Mouse (Mus musculus) myocyte (in vitro differentiated cells): ENCODE measurements around the gene Ceacam11. TPM values are rescaled to one million over a fixed set of nuclear protein-coding genes. Genes with fewer than 3 reads are reported as not detected.
"Not testable (repeated sequence)": the region's sequence is repeated elsewhere in the genome, so short reads cannot be mapped to it uniquely, and the experiment has no call there.

Source experiments
- H3K27me3 ChIP-seq: one replicate; pipeline ENCODE4 v1.6.1; 2011; ENCODE audit not compliant: control insufficient read depth, insufficient read depth, insufficient read length
- H3K36me3 ChIP-seq: one replicate; pipeline ENCODE4 v1.6.1; 2011; ENCODE audit not compliant: control insufficient read depth, insufficient read depth
- H3K4me2 ChIP-seq: one replicate; pipeline ENCODE4 v1.6.1; 2011; ENCODE audit warnings: low read depth, control low read depth
- H3K4me3 ChIP-seq: one replicate; pipeline ENCODE4 v1.5.1; 2011; ENCODE audit warnings: mild to moderate bottlenecking, control low read depth, moderate library complexity
- H3K79me2 ChIP-seq: one replicate; pipeline ENCODE4 v1.6.1; 2011; ENCODE audit not compliant: control insufficient read depth, insufficient read depth
- H3ac ChIP-seq: one replicate; pipeline ENCODE4 v1.6.1; 2011; ENCODE audit not compliant: control insufficient read depth, insufficient read length
- CEBPB ChIP-seq: IDR thresholded peaks from 2 replicates; pipeline ENCODE4 v1.6.1; 2011; ENCODE audit warnings: mild to moderate bottlenecking, moderate library complexity; ENCODE audit not compliant: poor library complexity, insufficient read depth, severe bottlenecking
- E2F4 ChIP-seq: IDR thresholded peaks from one replicate; pipeline ENCODE4 v1.6.1; 2011; ENCODE audit warnings: mild to moderate bottlenecking, control low read depth, moderate library complexity; ENCODE audit not compliant: insufficient read depth
- MAX ChIP-seq: IDR thresholded peaks from one replicate; pipeline ENCODE4 v1.6.1; 2011; ENCODE audit warnings: low read depth, mild to moderate bottlenecking, control low read depth
- MYOD1 ChIP-seq, 3 experiments: IDR thresholded peaks; one replicate each; pipeline ENCODE4 v1.6.1; 2011; ENCODE audit warnings: control low read depth in 2 of 3, low read depth in 2 of 3, mild to moderate bottlenecking in 2 of 3, moderate library complexity in 1 of 3; ENCODE audit not compliant: insufficient read length in 2 of 3, control insufficient read depth in 1 of 3
- MYOG ChIP-seq, 3 experiments: IDR thresholded peaks; one replicate each; pipeline ENCODE4 v1.6.1; 2011; ENCODE audit warnings: control low read depth in 2 of 3, low read depth in 2 of 3, mild to moderate bottlenecking in 2 of 3; ENCODE audit not compliant: insufficient read length in 2 of 3, control insufficient read depth in 1 of 3, insufficient read depth in 1 of 3
- POLR2A ChIP-seq: IDR thresholded peaks from one replicate; pipeline ENCODE4 v1.6.1; 2011; ENCODE audit warnings: low read depth, mild to moderate bottlenecking, control low read depth, moderate library complexity; ENCODE audit not compliant: insufficient read length
- POLR2AphosphoS2 ChIP-seq: IDR thresholded peaks from one replicate; pipeline ENCODE4 v1.6.1; 2011; ENCODE audit warnings: low read depth, control low read depth; ENCODE audit not compliant: insufficient read length
- REST ChIP-seq: IDR thresholded peaks from one replicate; pipeline ENCODE4 v1.6.1; 2011; ENCODE audit warnings: mild to moderate bottlenecking, control low read depth, moderate library complexity; ENCODE audit not compliant: insufficient read depth, insufficient read length
- SRF ChIP-seq: IDR thresholded peaks from one replicate; pipeline ENCODE4 v1.6.1; 2011; ENCODE audit warnings: low read depth; ENCODE audit not compliant: control insufficient read depth, insufficient read length
- TCF12 ChIP-seq: IDR thresholded peaks from one replicate; pipeline ENCODE4 v1.6.1; 2011; ENCODE audit warnings: mild to moderate bottlenecking, control low read depth; ENCODE audit not compliant: poor library complexity, insufficient read depth, severe bottlenecking
- TCF3 ChIP-seq: IDR thresholded peaks from one replicate; pipeline ENCODE4 v1.6.1; 2011; ENCODE audit warnings: low read depth, control low read depth; ENCODE audit not compliant: insufficient read length
- USF1 ChIP-seq: IDR thresholded peaks from one replicate; pipeline ENCODE4 v1.6.1; 2011; ENCODE audit warnings: low read depth, mild to moderate bottlenecking, control low read depth, moderate library complexity
- polyA plus RNA-seq: library from polyadenylated mRNA; unstranded; fragments of >200 nt; fragmentation: generic; extraction: Trizol; gene quantifications from one replicate; pipeline ENCODE4 v1.2.1, GENCODE M21; 2012; ENCODE audit warnings: missing spikeins

Gene Ceacam11
- polyA plus RNA-seq = not detected

DNA sequence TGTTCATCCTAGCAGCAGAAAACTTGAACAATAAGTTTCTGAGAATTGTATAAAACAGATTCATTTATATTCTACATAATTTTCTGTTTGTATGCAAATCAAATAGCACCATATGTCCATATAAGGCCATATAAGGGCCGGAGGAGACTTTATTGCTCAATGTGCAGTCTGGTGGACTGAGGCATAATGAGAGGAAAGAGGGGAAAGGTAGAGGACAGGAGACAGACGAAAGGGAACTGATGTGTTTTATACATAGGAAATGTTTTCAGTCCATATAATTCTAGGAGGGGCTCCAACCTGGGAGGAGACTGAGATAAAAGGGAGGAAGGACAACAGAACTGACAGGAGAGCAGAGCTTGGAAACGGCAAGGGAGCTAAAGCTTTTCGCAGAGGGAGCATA is at the start of gene Ceacam11:
Gene Ceacam11 (plus strand): TSS at position 301 of the 400 bp plus-strand sequence.
- Histone ChIP-seq H3K4me2 (no peak within 1 kb of the TSS), H3K79me2 (no peaks in the 10 kb centered on the region), H3K36me3 (no peaks in the 10 kb centered on the region), H3ac (no peak within 1 kb of the TSS), H3K27me3 (no peaks in the 10 kb centered on the region), H3K4me3 (no peak within 1 kb of the TSS)
- TF ChIP-seq USF1 = no peak
- no peak for TF ChIP-seq REST
- TF ChIP-seq TCF12 = no peak
- TF ChIP-seq MYOD1 (IDR thresholded peaks at IDR 0.05; ENCODE audit: control insufficient read depth in 1 of 3, insufficient read length in 2 of 3, low read depth in 2 of 3) = no peak
- no peak for TF ChIP-seq SRF
- TF ChIP-seq E2F4 = no peak
- no peak for TF ChIP-seq TCF3
- TF ChIP-seq CEBPB = no peak
- no peak for TF ChIP-seq MYOG (IDR thresholded peaks at IDR 0.05; ENCODE audit: control insufficient read depth in 1 of 3, insufficient read depth in 1 of 3, insufficient read length in 2 of 3, low read depth in 2 of 3)
- no peak for TF ChIP-seq MAX
- TF ChIP-seq POLR2AphosphoS2 = no peak
- no peak for TF ChIP-seq POLR2A

DNA sequence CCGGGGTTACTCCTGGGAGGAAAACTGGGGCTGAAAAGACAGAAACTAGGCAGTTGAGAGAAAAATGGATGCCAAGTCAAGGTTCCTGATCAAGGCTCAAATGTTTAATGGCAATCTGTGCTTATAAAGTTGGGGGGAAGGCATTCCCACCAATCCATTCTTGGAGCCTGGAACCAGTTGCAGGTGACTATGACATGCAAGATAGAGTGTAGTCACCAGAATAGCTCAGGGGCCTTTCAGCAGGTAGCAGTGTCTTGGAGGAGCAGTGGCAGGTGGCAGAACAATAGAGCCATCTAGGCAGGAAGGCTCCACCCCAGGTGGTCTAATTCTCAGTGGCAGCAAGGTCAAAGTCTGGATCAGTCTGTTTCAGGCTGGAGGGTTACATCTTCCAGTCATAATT is 29.2 kb downstream of the Ceacam11 start:
- H3K27me3 ChIP-seq = not testable (repeated sequence)

GRCm38 (mm10) chr7:18009589-18009988 is 37.7 kb downstream of the Ceacam11 start, which contains the start of gene Ceacam13:
Ceacam13 (plus strand) TSS chr7:18009889.
- Histone ChIP-seq H3K4me2 (no peak within 1 kb of the TSS), H3K36me3 (no peaks in the 10 kb centered on the region), H3K79me2 (no peaks in the 10 kb centered on the region), H3K27me3 (no peaks in the 10 kb centered on the region), H3K4me3 (no peak within 1 kb of the TSS), H3ac (no peak within 1 kb of the TSS)
- TF ChIP-seq TCF3 (no peak), SRF (no peak), USF1 (no peak), POLR2AphosphoS2 (no peak), POLR2A (no peak), CEBPB (no peak), MYOG (IDR thresholded peaks at IDR 0.05; ENCODE audit: control insufficient read depth in 1 of 3, insufficient read depth in 1 of 3, insufficient read length in 2 of 3, low read depth in 2 of 3) (no peak), REST (no peak), TCF12 (no peak), MAX (no peak), MYOD1 (IDR thresholded peaks at IDR 0.05; ENCODE audit: control insufficient read depth in 1 of 3, insufficient read length in 2 of 3, low read depth in 2 of 3) (no peak), E2F4 (no peak)

More for the DNA sequence above, 29.2 kb downstream of the Ceacam11 start:
- H3K4me3 ChIP-seq, H3K36me3 ChIP-seq, H3K4me2 ChIP-seq, H3K79me2 ChIP-seq, H3ac ChIP-seq: not testable (repeated sequence)

Other genes starting within 250 kb of the Ceacam11 start
- not detected for gene Ceacam14, start 159.5 kb upstream of the Ceacam11 start, polyA plus RNA-seq
- gene Gm5155, start 100.4 kb upstream of the Ceacam11 start, polyA plus RNA-seq = not detected
- gene Ceacam13, start 37.8 kb downstream of the Ceacam11 start, polyA plus RNA-seq = not detected
- gene Ceacam12, start 93.8 kb downstream of the Ceacam11 start, polyA plus RNA-seq = not detected
- not detected for gene Igfl3, start 204.4 kb downstream of the Ceacam11 start, polyA plus RNA-seq